Mouse (Mus musculus) retina, postnatal 1 day (tissue): Measurements from ENCODE around the gene Abcb1b.
"Not testable (repeated sequence)": the region's sequence is repeated elsewhere in the genome, so short reads cannot be mapped to it uniquely, and the experiment has no call there.

Source experiments
- DNase-seq: peaks from one replicate; pipeline ENCODE4 v3.0.0-alpha.2; 2012

Abcb1b gene

GRCm38 (mm10) chr5:8865630-8866029, 67.7 kb downstream of the Abcb1b start:
- DNase-seq: not testable (repeated sequence)

GRCm38 (mm10) chr5:8866366-8866765, 68.4 kb downstream of the Abcb1b start:
- DNase-seq: no peak

GRCm38 (mm10) chr5:8868019-8868418, 70.1 kb downstream of the Abcb1b start:
- peak; percentile 66 for DNase-seq

GRCm38 (mm10) chr5:8872979-8873915, 75.3 kb downstream of the Abcb1b start:
- DNase-seq: no peak

GRCm38 (mm10) chr5:8877086-8877485, 79.1 kb downstream of the Abcb1b start:
- DNase-seq: no peak

- no peak for DNase-seq
Observed at GRCm38 (mm10) chr5:8877800-8878199, 79.9 kb downstream of the Abcb1b start.

GRCm38 (mm10) chr5:8885837-8886236, 87.9 kb downstream of the Abcb1b start:
- DNase-seq: no peak

- DNase-seq: peak; percentile 88
Observed at GRCm38 (mm10) chr5:8893300-8894103, 95.6 kb downstream of the Abcb1b start, which contains the start of gene Abcb4. Gene Abcb4 (plus strand): TSS chr5:8893717.

- DNase-seq: no peak
Observed at GRCm38 (mm10) chr5:8894104-8894425, 96.1 kb downstream of the Abcb1b start.

GRCm38 (mm10) chr5:8894641-8895490, 96.9 kb downstream of the Abcb1b start:
- peak; percentile 24 for DNase-seq

- no peak for DNase-seq
Observed at GRCm38 (mm10) chr5:8896198-8896597, 98.3 kb downstream of the Abcb1b start.

GRCm38 (mm10) chr5:8898246-8898645, 100.3 kb downstream of the Abcb1b start:
- DNase-seq: no peak

GRCm38 (mm10) chr5:8901001-8901400, 103.1 kb downstream of the Abcb1b start:
- DNase-seq: no peak

GRCm38 (mm10) chr5:8902141-8902817, 104.3 kb downstream of the Abcb1b start:
- no peak for DNase-seq

- DNase-seq: no peak
Observed at GRCm38 (mm10) chr5:8904539-8904938, 106.6 kb downstream of the Abcb1b start.

- no peak for DNase-seq
Observed at GRCm38 (mm10) chr5:8911567-8912198, 113.7 kb downstream of the Abcb1b start.
